Mouse (Mus musculus) lung, postnatal 0 days (tissue): ENCODE data around the gene 9930021J03Rik.

ENCODE experiments used
- CTCF ChIP-seq: IDR thresholded peaks from 2 replicates; pipeline ENCODE4 v1.5.1; 2016; ENCODE audit warnings: antibody characterized with exemption, mild to moderate bottlenecking
- EP300 ChIP-seq: IDR thresholded peaks from 2 replicates; pipeline ENCODE4 v1.6.1; 2016; ENCODE audit warnings: antibody characterized with exemption, mild to moderate bottlenecking, control low read depth

GRCm38 (mm10) chr19:29820966-29821365 lies 15.2 kb upstream of the 9930021J03Rik start:
- TF ChIP-seq CTCF (peak; percentile 71), EP300 (no peak)
